Mouse (Mus musculus) myocyte (in vitro differentiated cells): ENCODE results near the gene Cldn15. TPM values are rescaled to one million over a fixed set of nuclear protein-coding genes. Genes with fewer than 3 reads are reported as not detected.
A peak's percentile ranks its signal among the peaks of the same experiment; 100 is the strongest.

Experiments
- H3K27me3 ChIP-seq: one replicate; pipeline ENCODE4 v1.6.1; 2011; ENCODE audit not compliant: control insufficient read depth, insufficient read depth, insufficient read length
- H3K36me3 ChIP-seq: one replicate; pipeline ENCODE4 v1.6.1; 2011; ENCODE audit not compliant: control insufficient read depth, insufficient read depth
- H3K4me2 ChIP-seq: one replicate; pipeline ENCODE4 v1.6.1; 2011; ENCODE audit warnings: low read depth, control low read depth
- H3K4me3 ChIP-seq: one replicate; pipeline ENCODE4 v1.5.1; 2011; ENCODE audit warnings: mild to moderate bottlenecking, control low read depth, moderate library complexity
- H3K79me2 ChIP-seq: one replicate; pipeline ENCODE4 v1.6.1; 2011; ENCODE audit not compliant: control insufficient read depth, insufficient read depth
- H3ac ChIP-seq: one replicate; pipeline ENCODE4 v1.6.1; 2011; ENCODE audit not compliant: control insufficient read depth, insufficient read length
- CEBPB ChIP-seq: IDR thresholded peaks from 2 replicates; pipeline ENCODE4 v1.6.1; 2011; ENCODE audit warnings: mild to moderate bottlenecking, moderate library complexity; ENCODE audit not compliant: poor library complexity, insufficient read depth, severe bottlenecking
- E2F4 ChIP-seq: IDR thresholded peaks from one replicate; pipeline ENCODE4 v1.6.1; 2011; ENCODE audit warnings: mild to moderate bottlenecking, control low read depth, moderate library complexity; ENCODE audit not compliant: insufficient read depth
- MAX ChIP-seq: IDR thresholded peaks from one replicate; pipeline ENCODE4 v1.6.1; 2011; ENCODE audit warnings: low read depth, mild to moderate bottlenecking, control low read depth
- MYOD1 ChIP-seq, 3 experiments: IDR thresholded peaks; one replicate each; pipeline ENCODE4 v1.6.1; 2011; ENCODE audit warnings: control low read depth in 2 of 3, low read depth in 2 of 3, mild to moderate bottlenecking in 2 of 3, moderate library complexity in 1 of 3; ENCODE audit not compliant: insufficient read length in 2 of 3, control insufficient read depth in 1 of 3
- MYOG ChIP-seq, 3 experiments: IDR thresholded peaks; one replicate each; pipeline ENCODE4 v1.6.1; 2011; ENCODE audit warnings: control low read depth in 2 of 3, low read depth in 2 of 3, mild to moderate bottlenecking in 2 of 3; ENCODE audit not compliant: insufficient read length in 2 of 3, control insufficient read depth in 1 of 3, insufficient read depth in 1 of 3
- POLR2A ChIP-seq: IDR thresholded peaks from one replicate; pipeline ENCODE4 v1.6.1; 2011; ENCODE audit warnings: low read depth, mild to moderate bottlenecking, control low read depth, moderate library complexity; ENCODE audit not compliant: insufficient read length
- POLR2AphosphoS2 ChIP-seq: IDR thresholded peaks from one replicate; pipeline ENCODE4 v1.6.1; 2011; ENCODE audit warnings: low read depth, control low read depth; ENCODE audit not compliant: insufficient read length
- REST ChIP-seq: IDR thresholded peaks from one replicate; pipeline ENCODE4 v1.6.1; 2011; ENCODE audit warnings: mild to moderate bottlenecking, control low read depth, moderate library complexity; ENCODE audit not compliant: insufficient read depth, insufficient read length
- SRF ChIP-seq: IDR thresholded peaks from one replicate; pipeline ENCODE4 v1.6.1; 2011; ENCODE audit warnings: low read depth; ENCODE audit not compliant: control insufficient read depth, insufficient read length
- TCF12 ChIP-seq: IDR thresholded peaks from one replicate; pipeline ENCODE4 v1.6.1; 2011; ENCODE audit warnings: mild to moderate bottlenecking, control low read depth; ENCODE audit not compliant: poor library complexity, insufficient read depth, severe bottlenecking
- TCF3 ChIP-seq: IDR thresholded peaks from one replicate; pipeline ENCODE4 v1.6.1; 2011; ENCODE audit warnings: low read depth, control low read depth; ENCODE audit not compliant: insufficient read length
- USF1 ChIP-seq: IDR thresholded peaks from one replicate; pipeline ENCODE4 v1.6.1; 2011; ENCODE audit warnings: low read depth, mild to moderate bottlenecking, control low read depth, moderate library complexity
- polyA plus RNA-seq: library from polyadenylated mRNA; unstranded; fragments of >200 nt; fragmentation: generic; extraction: Trizol; gene quantifications from one replicate; pipeline ENCODE4 v1.2.1, GENCODE M21; 2012; ENCODE audit warnings: missing spikeins

The Cldn15 gene
- polyA plus RNA-seq, 1 experiment, result 0.23 TPM

GRCm38 (mm10) chr5:136987934-136988271 lies 21.5 kb downstream of the Cldn15 start, which contains the start of gene Znhit1:
Znhit1 (minus strand) TSS chr5:136988021.
- Histone ChIP-seq H3K36me3 (peaks cover 6% of the 10 kb centered on the region), H3K4me3 (peak within 1 kb of the TSS; percentile 93), H3K4me2 (peak within 1 kb of the TSS; percentile 86)

GRCm38 (mm10) chr5:136988420-136988819 lies 22.0 kb downstream of the Cldn15 start:
- Histone ChIP-seq H3ac (peak overlapping the region; percentile 60), H3K79me2 (no peaks in the 10 kb centered on the region), H3K4me3 (peak overlapping the region; percentile 93), H3K4me2 (peak overlapping the region; percentile 86), H3K36me3 (peaks cover 6% of the 10 kb centered on the region), H3K27me3 (no peaks in the 10 kb centered on the region)
- TF ChIP-seq E2F4 (no peak), MYOD1 (IDR thresholded peaks at IDR 0.05; ENCODE audit: control insufficient read depth in 1 of 3, insufficient read length in 2 of 3, low read depth in 2 of 3) (no peak), MYOG (IDR thresholded peaks at IDR 0.05; ENCODE audit: control insufficient read depth in 1 of 3, insufficient read depth in 1 of 3, insufficient read length in 2 of 3, low read depth in 2 of 3) (no peak), USF1 (no peak), POLR2A (no peak), REST (no peak), POLR2AphosphoS2 (no peak), MAX (no peak), CEBPB (no peak), TCF12 (no peak), SRF (no peak), TCF3 (no peak)

More at GRCm38 (mm10) chr5:136987934-136988271, 21.5 kb downstream of the Cldn15 start, which contains the start of gene Znhit1:
- peak within 1 kb of the TSS; percentile 60 for H3ac ChIP-seq
- TF ChIP-seq E2F4 (no peak), POLR2A (no peak), CEBPB (no peak), SRF (no peak), POLR2AphosphoS2 (no peak), REST (no peak)
- no peaks in the 10 kb centered on the region for H3K79me2 ChIP-seq
- no peaks in the 10 kb centered on the region for H3K27me3 ChIP-seq

- no peak overlapping the region for H3K4me3 ChIP-seq
- TF ChIP-seq POLR2AphosphoS2 (no peak), POLR2A (no peak), CEBPB (no peak), MYOG (IDR thresholded peaks at IDR 0.05; ENCODE audit: control insufficient read depth in 1 of 3, insufficient read depth in 1 of 3, insufficient read length in 2 of 3, low read depth in 2 of 3) (no peak), REST (no peak), SRF (no peak), MYOD1 (IDR thresholded peaks at IDR 0.05; ENCODE audit: control insufficient read depth in 1 of 3, insufficient read length in 2 of 3, low read depth in 2 of 3) (no peak), TCF12 (no peak), E2F4 (no peak), MAX (no peak), USF1 (no peak), TCF3 (no peak)
- H3K36me3 ChIP-seq, result peaks cover 6% of the 10 kb centered on the region
- H3K79me2 ChIP-seq, result no peaks in the 10 kb centered on the region
- H3K27me3 ChIP-seq, result no peaks in the 10 kb centered on the region
- no peak overlapping the region for H3ac ChIP-seq
- no peak overlapping the region for H3K4me2 ChIP-seq
Measured at GRCm38 (mm10) chr5:136989801-136990200, 23.4 kb downstream of the Cldn15 start.

GRCm38 (mm10) chr5:136999449-136999848 lies 33.0 kb downstream of the Cldn15 start:
- H3ac ChIP-seq, result no peak overlapping the region
- no peak overlapping the region for H3K4me2 ChIP-seq
- H3K27me3 ChIP-seq, result no peaks in the 10 kb centered on the region
- H3K79me2 ChIP-seq, result no peaks in the 10 kb centered on the region
- no peaks in the 10 kb centered on the region for H3K36me3 ChIP-seq
- TF ChIP-seq MYOG (IDR thresholded peaks at IDR 0.05; ENCODE audit: control insufficient read depth in 1 of 3, insufficient read depth in 1 of 3, insufficient read length in 2 of 3, low read depth in 2 of 3) (no peak), MYOD1 (IDR thresholded peaks at IDR 0.05; ENCODE audit: control insufficient read depth in 1 of 3, insufficient read length in 2 of 3, low read depth in 2 of 3) (no peak), TCF12 (no peak)
- no peak overlapping the region for H3K4me3 ChIP-seq

- Histone ChIP-seq H3K36me3 (no peaks in the 10 kb centered on the region), H3K4me3 (no peak overlapping the region), H3K79me2 (no peaks in the 10 kb centered on the region), H3K27me3 (peaks cover 6% of the 10 kb centered on the region), H3ac (no peak overlapping the region), H3K4me2 (no peak overlapping the region)
- TF ChIP-seq TCF12, result no peak
Measured at GRCm38 (mm10) chr5:137000612-137001011, 34.2 kb downstream of the Cldn15 start.

GRCm38 (mm10) chr5:137007276-137007675 lies 40.9 kb downstream of the Cldn15 start:
- peaks cover 11% of the 10 kb centered on the region for H3K27me3 ChIP-seq
- H3K4me3 ChIP-seq, result no peak overlapping the region
- TF ChIP-seq MAX, result no peak
- no peak for TF ChIP-seq MYOD1 (IDR thresholded peaks at IDR 0.05; ENCODE audit: control insufficient read depth in 1 of 3, insufficient read length in 2 of 3, low read depth in 2 of 3)
- no peak for TF ChIP-seq E2F4
- TF ChIP-seq REST, result no peak
- no peak for TF ChIP-seq POLR2A
- TF ChIP-seq CEBPB, result no peak
- TF ChIP-seq TCF3, result no peak
- TF ChIP-seq USF1, result no peak
- TF ChIP-seq POLR2AphosphoS2, result no peak
- no peak overlapping the region for H3K4me2 ChIP-seq
- no peaks in the 10 kb centered on the region for H3K79me2 ChIP-seq
- no peak overlapping the region for H3ac ChIP-seq
- no peaks in the 10 kb centered on the region for H3K36me3 ChIP-seq
